ENCODE assay signal across 21 mouse cellular contexts in genomic region chrX:153556634-153557033, GRCm38 (mm10). TPM values are rescaled to one million over a fixed set of nuclear protein-coding genes. Genes with fewer than 3 reads are reported as not detected.
"Had no signal": no experiment of that assay in that cellular context is flagged by ENCODE, and none has a peak within 500 bp of the region (broad histone marks: within the 10 kb centered on the region; RNA-seq: fewer than 3 reads in every experiment).

No protein-coding gene starts in this region.

- DNase-seq: kidney, adult 8-10 months; kidney, postnatal 25 days; lung, adult 2 months; lung, postnatal 36 days; right cerebral cortex, postnatal 4 days; spleen, adult 18-20 months; thymus, adult 18-20 months; thymus, postnatal 14 days had no signal

- H3K27me3 ChIP-seq: liver, embryonic 15.5 days; neural tube, embryonic 15.5 days had no signal

- H3K4me1 ChIP-seq: limb, embryonic 10.5 days; liver, embryonic 15.5 days; neural tube, embryonic 15.5 days had no signal

- H3K27ac ChIP-seq: left cerebral cortex, adult 2 months; limb, embryonic 10.5 days; liver, embryonic 15.5 days; neural tube, embryonic 15.5 days had no signal

- H3K36me3 ChIP-seq: limb, embryonic 10.5 days; liver, embryonic 15.5 days; neural tube, embryonic 15.5 days had no signal

- ATAC-seq: intestine, postnatal 0 days; lung, postnatal 0 days had no signal

- H3K4me3 ChIP-seq: left cerebral cortex, adult 2 months; limb, embryonic 10.5 days; liver, embryonic 15.5 days; myocyte; neural tube, embryonic 15.5 days had no signal

- H3K4me2 ChIP-seq: liver, embryonic 11.5 days; liver, embryonic 15.5 days; neural tube, embryonic 15.5 days had no signal

- H3K9me3 ChIP-seq: limb, embryonic 10.5 days; liver, embryonic 15.5 days; neural tube, embryonic 15.5 days had no signal

- H3K9ac ChIP-seq: liver, embryonic 15.5 days; neural tube, embryonic 15.5 days had no signal

RNA-seq across cellular contexts. Expression of gene Cypt3, which starts 1.8 kb away (rescaled TPM):
- polyA plus RNA-seq: intestine, postnatal 0 days; kidney, embryonic 16.5 days; limb, embryonic 10.5 days; limb, embryonic 14.5 days; liver, embryonic 11.5 days; liver, embryonic 15.5 days; lung, adult 2 months; lung, postnatal 0 days; myocyte; neural tube, embryonic 11.5 days; neural tube, embryonic 15.5 days; stomach, embryonic 14.5 days; urinary bladder, adult 2 months had no signal
